ENCODE assay signal across 12 mouse cellular contexts in the genomic region with DNA sequence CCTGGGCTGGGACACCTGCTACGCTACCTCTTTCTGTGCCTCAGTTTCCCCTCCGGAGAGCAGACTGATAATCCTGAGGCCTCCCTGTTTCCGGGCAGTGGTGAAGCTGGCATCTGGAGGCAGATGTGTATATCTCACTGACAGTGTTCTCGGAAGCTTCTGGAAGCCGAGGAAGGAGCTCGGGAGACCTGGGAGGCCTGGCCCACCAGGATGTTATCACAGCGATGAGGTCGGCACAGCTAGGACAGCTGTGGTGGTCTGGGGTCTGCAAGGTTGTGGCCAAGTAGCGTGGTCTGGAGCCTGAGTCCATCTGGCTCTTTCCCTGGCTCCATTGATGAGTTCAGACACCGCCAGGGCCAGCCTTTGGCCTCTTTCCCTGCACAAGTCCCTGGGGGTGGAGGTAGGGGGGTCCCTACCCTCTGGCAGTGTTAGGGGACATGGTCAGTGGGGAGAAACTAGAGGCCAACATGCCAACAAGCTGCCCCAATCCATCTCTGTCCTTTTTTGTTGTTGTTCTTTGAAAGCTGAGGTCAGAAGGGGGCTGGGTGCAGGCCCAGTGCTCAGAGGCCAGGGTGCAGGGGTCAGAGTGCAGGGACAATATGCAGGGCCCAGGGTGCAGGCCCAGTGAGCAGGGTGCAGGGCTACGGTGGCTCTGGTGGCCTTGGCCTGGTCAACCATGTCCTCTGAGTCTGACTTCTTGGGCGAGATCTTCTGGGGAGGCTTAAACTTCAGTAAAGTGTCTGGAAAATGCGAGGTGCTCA. TPM values are rescaled to one million over a fixed set of nuclear protein-coding genes. Genes with fewer than 3 reads are reported as not detected.
DNase-seq lines count a peak whose midpoint lies in the region; ATAC-seq and TF ChIP-seq lines count a peak whose summit lies in the region.
"Had no signal": no experiment of that assay in that cellular context is flagged by ENCODE, and none has a peak within 500 bp of the region (broad histone marks: within the 10 kb centered on the region; RNA-seq: fewer than 3 reads in every experiment).

No protein-coding gene starts in this region.

- TF ChIP-seq EP300 in liver, embryonic 14.5 days (IDR thresholded peaks at IDR 0.05; ENCODE audit: low read depth), result no peak

- TF ChIP-seq CTCF in liver, embryonic 14.5 days (IDR thresholded peaks at IDR 0.05; ENCODE audit: low read depth), result no peak

- H3K9me3 ChIP-seq in heart, embryonic 10.5 days, result no peaks in the 10 kb centered on the region
- H3K9me3 ChIP-seq in kidney, embryonic 16.5 days (ENCODE audit: low read length), result no peaks in the 10 kb centered on the region
- H3K9me3 ChIP-seq in embryonic facial prominence, embryonic 15.5 days (replicated peaks), result no peaks in the 10 kb centered on the region
- H3K9me3 ChIP-seq in liver, embryonic 14.5 days (ENCODE audit: control insufficient read depth, low read length), result no peaks in the 10 kb centered on the region

- H3K4me2 ChIP-seq in kidney, embryonic 16.5 days (replicated peaks; ENCODE audit: low read depth, low read length), result no peak overlapping the region
- no peak overlapping the region for H3K4me2 ChIP-seq in embryonic facial prominence, embryonic 15.5 days (replicated peaks)
- H3K4me2 ChIP-seq in liver, embryonic 14.5 days (ENCODE audit: low read depth), result peak overlapping the region; percentile 38; the same call in 1 of the 2 replicates

- no peak; the same call in 1 of the 2 replicates for ATAC-seq in kidney, embryonic 16.5 days (ENCODE audit: low FRiP score, low TSS enrichment)
- no peak for ATAC-seq in embryonic facial prominence, embryonic 15.5 days (ENCODE audit: insufficient number of reproducible peaks, low FRiP score, low TSS enrichment, low read depth)
- ATAC-seq in liver, embryonic 14.5 days (ENCODE audit: insufficient read depth), result peak; percentile 80
- ATAC-seq: hindbrain, embryonic 16.5 days had no signal

- H3K27ac ChIP-seq in heart, embryonic 10.5 days, result peak overlapping the region; percentile 76
- H3K27ac ChIP-seq in kidney, embryonic 16.5 days (ENCODE audit: low read length), result peak overlapping the region; percentile 95
- peak overlapping the region; percentile 96 for H3K27ac ChIP-seq in embryonic facial prominence, embryonic 15.5 days (replicated peaks)
- H3K27ac ChIP-seq in liver, embryonic 14.5 days, result no peak overlapping the region

- H3K4me3 ChIP-seq in heart, embryonic 10.5 days, result no peak overlapping the region
- H3K4me3 ChIP-seq in kidney, embryonic 16.5 days (ENCODE audit: low read length), result no peak overlapping the region
- H3K4me3 ChIP-seq in embryonic facial prominence, embryonic 15.5 days (replicated peaks), result no peak overlapping the region
- no peak overlapping the region for H3K4me3 ChIP-seq in liver, embryonic 14.5 days (ENCODE audit: insufficient read depth in 1 of 2, low read depth in 2 of 2, low read length in 2 of 2)

- DNase-seq in heart, embryonic 10.5 days (ENCODE audit: low spot score), result no peak
- DNase-seq in heart, adult 9 months (ENCODE audit: low spot score in 2 of 2), result no peak
- DNase-seq in kidney, adult 11 months, result no peak
- DNase-seq in liver, embryonic 14.5 days (ENCODE audit: low read depth in 3 of 3, low spot score in 3 of 3), result no peak
- no peak for DNase-seq in cerebellum, adult 9-10 months
- DNase-seq in cerebellum, adult 11-12 months, result no peak
- DNase-seq: adrenal gland, postnatal 10 days; B cell, adult 2 months; thymus, postnatal 36 days had no signal

- H3K4me1 ChIP-seq in heart, embryonic 10.5 days, result peaks cover 59% of the 10 kb centered on the region
- peaks cover 40% of the 10 kb centered on the region for H3K4me1 ChIP-seq in kidney, embryonic 16.5 days (ENCODE audit: insufficient read depth, low read length)
- peaks cover 81% of the 10 kb centered on the region for H3K4me1 ChIP-seq in embryonic facial prominence, embryonic 15.5 days
- peaks cover 0 to 8% of the 10 kb centered on the region in 2 experiments; a peak in 2 of 4 replicates for H3K4me1 ChIP-seq in liver, embryonic 14.5 days (replicated peaks; ENCODE audit: control insufficient read depth in 2 of 2, insufficient read depth in 2 of 2, low read length in 1 of 2)

- H3K27me3 ChIP-seq in heart, embryonic 10.5 days (ENCODE audit: insufficient read depth, poor library complexity, severe bottlenecking), result peaks cover 23% of the 10 kb centered on the region
- peaks cover 4% of the 10 kb centered on the region; the same call in 1 of the 2 replicates for H3K27me3 ChIP-seq in kidney, embryonic 16.5 days (ENCODE audit: insufficient read depth, low read length)
- H3K27me3 ChIP-seq in embryonic facial prominence, embryonic 15.5 days, result no peaks in the 10 kb centered on the region
- peaks cover 6% of the 10 kb centered on the region for H3K27me3 ChIP-seq in liver, embryonic 14.5 days (ENCODE audit: control insufficient read depth, insufficient read depth, low read length)

- H3K9ac ChIP-seq in kidney, embryonic 16.5 days (replicated peaks; ENCODE audit: low read length), result no peak overlapping the region
- no peak overlapping the region for H3K9ac ChIP-seq in embryonic facial prominence, embryonic 15.5 days
- H3K9ac ChIP-seq in liver, embryonic 14.5 days (replicated peaks), result no peak overlapping the region

- H3K36me3 ChIP-seq in heart, embryonic 10.5 days, result no peaks in the 10 kb centered on the region
- H3K36me3 ChIP-seq in kidney, embryonic 16.5 days (ENCODE audit: insufficient read depth, low read length), result no peaks in the 10 kb centered on the region
- no peaks in the 10 kb centered on the region for H3K36me3 ChIP-seq in embryonic facial prominence, embryonic 15.5 days
- no peaks in the 10 kb centered on the region for H3K36me3 ChIP-seq in liver, embryonic 14.5 days (replicated peaks; ENCODE audit: control insufficient read depth, insufficient read depth, low read depth)

- WGBS in heart, embryonic 10.5 days, result 73% methylated on average over 13 of the region's 13 CpGs
- WGBS in kidney, embryonic 16.5 days, result 67% methylated on average over 13 of the region's 13 CpGs
- 69% methylated on average over 13 of the region's 13 CpGs for WGBS in embryonic facial prominence, embryonic 15.5 days
- WGBS in liver, embryonic 14.5 days (ENCODE audit: insufficient replicate concordance), result 65% methylated on average over 13 of the region's 13 CpGs

RNA-seq across cellular contexts. Expression of gene Snai1, which starts 26.7 kb away (rescaled TPM):
- polyA plus RNA-seq in heart, embryonic 10.5 days (2016; fragmentation: Nextera tagmentation; extraction: Ambion mirVana), result 21.8 and 42.2 TPM in 2 replicates
- polyA plus RNA-seq in kidney, embryonic 16.5 days (2015; fragmentation: Nextera tagmentation; extraction: Ambion mirVana), result 40.8 and 49.3 TPM in 2 replicates
- polyA plus RNA-seq in embryonic facial prominence, embryonic 15.5 days (2015; fragmentation: Nextera tagmentation; extraction: Ambion mirVana), result 82.9 and 104 TPM in 2 replicates
- 1.9 and 2.2 TPM in 2 replicates for polyA plus RNA-seq in liver, embryonic 14.5 days (2012; rRNA removed)
- 1.1 and 2.0 TPM in 2 replicates for polyA plus RNA-seq in liver, embryonic 14.5 days (2014; fragmentation: Nextera tagmentation; extraction: Ambion mirVana)
